Mouse (Mus musculus): ENCODE data around the gene Shoc2.
"Not testable (repeated sequence)": the region's sequence is repeated elsewhere in the genome, so short reads cannot be mapped to it uniquely, and the experiment has no call there.

Shoc2 gene

GRCm38 (mm10) chr19:53933050-53933449 lies 11.1 kb upstream of the Shoc2 start:
- DNase-seq (ENCODE audit: low read depth) = no peak

- DNase-seq (ENCODE audit: low read depth) = no peak
Observed at GRCm38 (mm10) chr19:53934046-53934445, 10.1 kb upstream of the Shoc2 start.

DNA sequence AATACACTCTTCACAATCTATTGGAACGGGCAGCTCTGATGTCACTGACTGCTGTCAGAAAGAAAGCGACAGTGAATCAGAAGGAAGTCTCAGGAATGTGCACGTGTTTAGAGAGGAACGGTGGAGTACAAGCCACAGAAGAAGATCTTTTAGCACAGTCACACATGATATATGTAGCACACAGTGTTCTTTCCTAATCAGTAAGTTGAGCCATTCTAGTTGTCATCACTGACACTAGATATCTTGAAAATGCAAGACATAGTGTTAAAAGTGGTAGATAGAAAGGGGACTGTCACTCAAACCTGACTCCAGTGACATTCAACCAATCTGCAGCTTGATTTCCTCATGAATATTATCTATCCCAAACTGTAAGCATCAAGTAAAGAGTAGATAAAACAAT lies 4.6 kb upstream of the Shoc2 start:
- peak; percentile 58 for DNase-seq (ENCODE audit: low read depth)

GRCm38 (mm10) chr19:53941139-53941538 lies 3.0 kb upstream of the Shoc2 start:
- DNase-seq (ENCODE audit: low read depth) = peak; percentile 60

DNA sequence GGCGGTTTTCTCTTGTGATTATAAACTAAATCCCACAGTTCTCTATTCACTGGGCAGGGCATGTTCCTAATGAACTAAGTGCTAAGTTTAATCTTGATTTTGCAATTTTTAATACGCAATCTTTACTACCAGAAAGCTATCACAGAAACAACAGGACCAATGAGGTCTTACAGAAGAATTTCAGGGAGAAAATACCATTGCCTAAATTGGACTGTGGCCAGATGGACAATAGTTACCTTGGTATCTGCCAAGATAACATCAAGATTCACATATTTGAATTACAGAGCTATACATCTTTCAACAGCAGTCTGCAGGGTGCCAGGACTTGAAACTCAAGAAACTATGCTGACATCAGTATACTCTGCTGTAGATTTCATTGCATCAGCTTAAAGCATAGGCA lies 1.8 kb upstream of the Shoc2 start:
- no peak for DNase-seq (ENCODE audit: low read depth)

DNA sequence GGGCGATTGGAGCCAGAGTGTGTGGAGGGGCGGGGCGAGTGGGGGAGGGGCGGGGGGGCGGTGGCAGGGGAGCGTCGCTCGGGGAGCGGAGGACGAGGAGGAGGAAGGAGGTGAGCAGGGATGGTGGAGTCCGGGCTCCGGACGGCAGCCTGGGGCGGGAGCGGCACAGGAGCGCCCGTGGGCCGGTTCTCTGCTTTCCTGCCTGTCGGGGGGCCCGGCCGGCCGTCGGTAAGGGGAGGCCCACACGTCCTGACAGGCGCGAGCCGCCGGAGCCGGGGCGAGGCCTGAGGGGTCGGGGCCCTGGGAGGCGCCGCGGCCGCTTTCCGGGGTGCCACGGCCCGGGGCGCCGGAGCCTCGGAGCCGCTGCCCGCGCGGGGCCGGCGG lies 672 bp downstream of the Shoc2 start:
- DNase-seq (ENCODE audit: low read depth) = no peak

GRCm38 (mm10) chr19:53945171-53946042 lies 1.3 kb downstream of the Shoc2 start:
- no peak for DNase-seq (ENCODE audit: low read depth)

- DNase-seq (ENCODE audit: low read depth) = no peak
Observed at GRCm38 (mm10) chr19:53957513-53957912, 13.4 kb downstream of the Shoc2 start.

- no peak for DNase-seq (ENCODE audit: low read depth)
Observed at GRCm38 (mm10) chr19:53962511-53962910, 18.4 kb downstream of the Shoc2 start.

DNA sequence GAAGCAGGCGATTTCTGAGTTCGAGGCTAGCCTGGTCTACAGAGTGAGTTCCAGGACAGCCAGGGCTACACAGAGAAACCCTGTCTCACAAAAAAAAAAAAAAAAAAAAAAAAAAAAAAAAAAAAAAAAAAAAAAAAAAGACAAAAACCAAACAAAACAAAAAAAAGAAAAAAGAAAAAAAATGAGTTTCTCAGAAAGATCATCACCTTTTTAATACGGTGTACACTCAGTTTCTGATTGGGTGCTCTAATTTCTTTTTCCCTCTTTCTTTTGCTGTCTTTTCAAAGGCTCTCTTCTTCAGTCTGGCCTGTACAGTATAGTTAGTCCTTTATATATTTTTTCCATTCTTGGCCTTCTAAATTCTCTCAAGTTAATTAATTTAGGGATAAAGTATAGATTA lies 20.2 kb downstream of the Shoc2 start:
- not testable (repeated sequence) for DNase-seq (ENCODE audit: low read depth)

DNA sequence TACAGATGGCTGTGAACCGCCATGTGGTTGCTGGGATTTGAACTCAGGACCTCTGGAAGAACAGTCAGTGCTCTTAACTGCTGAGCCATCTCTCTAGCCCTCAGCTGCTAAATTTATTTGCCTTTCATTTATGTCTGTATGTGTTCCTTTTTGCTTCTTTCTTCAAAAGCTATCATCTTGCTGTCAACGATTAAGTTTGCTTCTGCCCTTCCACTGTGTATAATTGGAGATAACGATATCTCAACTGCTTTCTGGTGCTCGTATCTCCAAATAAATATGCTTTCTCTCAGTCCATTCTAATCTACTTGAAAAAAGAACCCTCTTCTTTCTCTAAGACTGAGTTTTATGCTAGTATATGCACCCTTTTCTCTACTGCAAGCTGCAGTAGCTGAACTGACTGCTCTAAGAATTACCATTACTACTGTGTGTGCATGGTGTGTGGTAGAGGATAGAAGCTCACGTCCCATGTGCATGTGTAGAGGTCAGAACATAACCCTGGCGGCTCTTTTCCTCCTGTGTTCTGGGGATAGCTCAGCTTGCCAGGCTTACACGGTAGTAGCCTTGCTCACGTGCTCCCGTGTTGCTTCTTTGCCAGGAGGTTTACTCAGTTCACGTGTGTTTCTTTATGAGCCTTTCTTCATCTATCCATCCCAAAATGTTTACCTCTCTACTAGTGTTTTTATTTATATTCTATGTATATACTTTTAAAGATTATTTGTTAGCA lies 21.0 kb downstream of the Shoc2 start:
- peak; percentile 57 for DNase-seq (ENCODE audit: low read depth)

DNA sequence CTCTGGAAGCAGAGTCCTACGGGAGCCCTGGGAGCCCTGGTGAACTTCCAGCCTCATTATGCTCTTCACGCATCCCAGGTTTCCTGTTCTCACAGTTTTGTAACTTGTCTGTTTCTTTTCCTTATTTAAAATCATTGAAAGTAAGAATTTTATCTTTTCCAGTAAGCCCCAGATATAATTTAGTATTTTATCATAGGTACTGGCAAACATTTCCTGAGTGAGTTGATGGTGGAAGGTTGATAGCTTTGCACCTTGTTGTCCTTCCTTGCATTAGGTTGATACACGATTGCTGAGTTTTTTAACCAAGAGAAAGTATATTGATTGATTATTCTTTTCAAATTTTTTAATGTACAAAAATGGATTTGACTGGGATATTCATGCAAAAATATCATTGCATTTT lies 25.1 kb downstream of the Shoc2 start:
- no peak for DNase-seq (ENCODE audit: low read depth)

DNA sequence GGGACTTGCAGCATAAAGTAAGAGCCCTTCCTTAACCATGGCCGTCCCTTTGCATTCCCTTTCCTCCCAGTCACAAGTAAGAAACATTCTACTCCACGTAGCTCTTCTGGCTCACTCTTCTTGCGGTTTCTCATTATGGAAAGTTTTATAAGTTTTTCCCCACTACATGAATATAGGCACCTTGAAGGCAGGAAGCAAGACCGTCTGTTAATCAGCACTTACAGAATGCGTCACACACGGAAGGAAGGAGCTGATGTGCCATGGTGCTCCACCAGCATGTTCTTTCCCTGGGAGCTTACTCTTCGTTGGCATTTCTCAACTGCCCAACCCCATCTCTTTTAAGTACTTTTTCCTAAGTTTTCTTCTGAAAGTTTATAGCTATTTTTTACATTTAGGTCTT lies 27.8 kb downstream of the Shoc2 start:
- DNase-seq (ENCODE audit: low read depth) = no peak

GRCm38 (mm10) chr19:53973656-53974055 lies 29.6 kb downstream of the Shoc2 start:
- no peak for DNase-seq (ENCODE audit: low read depth)

- no peak for DNase-seq (ENCODE audit: low read depth)
Observed at GRCm38 (mm10) chr19:53982041-53982440, 37.9 kb downstream of the Shoc2 start.

DNA sequence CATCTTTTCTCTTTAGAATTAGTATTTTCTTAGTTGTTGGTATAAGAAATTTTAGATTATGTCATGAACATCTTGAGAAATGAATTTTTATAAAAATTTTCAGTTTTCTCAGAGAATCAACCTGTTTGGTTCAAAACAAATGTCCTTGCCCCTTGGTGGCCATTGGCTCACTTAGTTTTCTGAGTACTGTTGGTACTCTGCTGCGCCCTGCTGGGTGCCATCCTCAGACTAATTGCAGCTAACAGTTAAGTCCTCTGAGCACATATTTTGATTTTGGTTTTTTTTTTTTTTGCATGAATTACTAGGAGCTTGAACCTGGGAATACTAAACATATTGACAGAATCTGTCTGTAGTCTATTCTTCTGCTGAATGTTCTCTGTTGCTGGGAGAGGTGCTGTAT lies 39.2 kb downstream of the Shoc2 start:
- DNase-seq (ENCODE audit: low read depth) = peak; percentile 51

- DNase-seq (ENCODE audit: low read depth) = no peak
Observed at GRCm38 (mm10) chr19:53984628-53985027, 40.5 kb downstream of the Shoc2 start.

- no peak for DNase-seq (ENCODE audit: low read depth)
Observed at GRCm38 (mm10) chr19:53990538-53990937, 46.4 kb downstream of the Shoc2 start.

GRCm38 (mm10) chr19:53993860-53994259 lies 49.8 kb downstream of the Shoc2 start:
- no peak for DNase-seq (ENCODE audit: low read depth)

GRCm38 (mm10) chr19:53994276-53994675 lies 50.2 kb downstream of the Shoc2 start:
- DNase-seq (ENCODE audit: low read depth) = no peak

DNA sequence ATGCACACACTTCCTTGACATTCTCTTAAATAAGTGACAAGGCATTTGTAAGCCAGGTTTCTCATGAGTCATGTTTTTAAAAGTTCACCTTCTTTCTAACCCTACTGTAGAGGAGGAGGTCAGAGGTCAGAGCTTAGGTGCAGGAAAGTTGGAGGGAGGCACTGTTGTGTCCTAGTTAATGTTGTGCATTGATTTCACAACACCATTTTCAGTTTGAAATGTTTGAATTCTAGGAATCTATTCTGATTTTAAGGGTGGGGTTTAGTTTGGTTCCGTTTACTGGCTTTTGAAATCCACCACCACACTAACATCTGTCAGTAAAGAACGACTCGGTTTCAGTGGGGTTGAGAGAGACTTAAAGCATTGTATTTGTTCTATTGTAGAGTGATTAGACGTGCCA lies 66.9 kb downstream of the Shoc2 start:
- no peak for DNase-seq (ENCODE audit: low read depth)

GRCm38 (mm10) chr19:54014999-54015398 lies 70.9 kb downstream of the Shoc2 start:
- DNase-seq (ENCODE audit: low read depth) = no peak

DNA sequence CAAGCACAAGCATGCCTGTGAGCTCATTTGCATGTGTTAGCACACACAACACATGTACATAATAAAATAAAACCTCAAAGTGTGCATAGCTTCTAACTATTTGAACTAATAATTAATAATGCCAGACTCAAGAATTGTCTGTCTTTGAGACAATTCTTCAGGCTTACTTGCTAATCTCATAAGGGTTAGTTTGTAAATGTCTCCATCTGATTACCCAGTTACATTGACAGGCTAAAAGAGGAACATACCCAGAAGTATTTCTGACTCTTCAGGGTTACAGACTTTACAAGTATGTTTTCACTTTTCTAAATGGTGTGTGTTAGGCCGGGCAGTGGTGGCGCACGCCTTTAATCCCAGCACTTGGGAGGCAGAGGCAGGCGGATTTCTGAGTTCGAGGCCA lies 71.4 kb downstream of the Shoc2 start:
- DNase-seq (ENCODE audit: low read depth) = no peak
